Mouse (Mus musculus) splenic B cell, adult 2 months (primary cell): ENCODE data around the gene Gm17364.

Experiments
- DNase-seq: peaks from one replicate; pipeline ENCODE4 v3.0.0-alpha.2; 2011; ENCODE audit warnings: low read depth, low spot score
- H3K27me3 ChIP-seq: 2 replicates; pipeline ENCODE4 v1.6.1; 2012; ENCODE audit warnings: mild to moderate bottlenecking, low read length, moderate library complexity, mixed read lengths; ENCODE audit not compliant: control insufficient read depth, poor library complexity, insufficient read depth, severe bottlenecking
- H3K36me3 ChIP-seq: 2 replicates; pipeline ENCODE4 v1.6.1; 2012; ENCODE audit warnings: mild to moderate bottlenecking, low read length, moderate library complexity, mixed read lengths; ENCODE audit not compliant: control insufficient read depth, poor library complexity, insufficient read depth, severe bottlenecking

The Gm17364 gene

DNA sequence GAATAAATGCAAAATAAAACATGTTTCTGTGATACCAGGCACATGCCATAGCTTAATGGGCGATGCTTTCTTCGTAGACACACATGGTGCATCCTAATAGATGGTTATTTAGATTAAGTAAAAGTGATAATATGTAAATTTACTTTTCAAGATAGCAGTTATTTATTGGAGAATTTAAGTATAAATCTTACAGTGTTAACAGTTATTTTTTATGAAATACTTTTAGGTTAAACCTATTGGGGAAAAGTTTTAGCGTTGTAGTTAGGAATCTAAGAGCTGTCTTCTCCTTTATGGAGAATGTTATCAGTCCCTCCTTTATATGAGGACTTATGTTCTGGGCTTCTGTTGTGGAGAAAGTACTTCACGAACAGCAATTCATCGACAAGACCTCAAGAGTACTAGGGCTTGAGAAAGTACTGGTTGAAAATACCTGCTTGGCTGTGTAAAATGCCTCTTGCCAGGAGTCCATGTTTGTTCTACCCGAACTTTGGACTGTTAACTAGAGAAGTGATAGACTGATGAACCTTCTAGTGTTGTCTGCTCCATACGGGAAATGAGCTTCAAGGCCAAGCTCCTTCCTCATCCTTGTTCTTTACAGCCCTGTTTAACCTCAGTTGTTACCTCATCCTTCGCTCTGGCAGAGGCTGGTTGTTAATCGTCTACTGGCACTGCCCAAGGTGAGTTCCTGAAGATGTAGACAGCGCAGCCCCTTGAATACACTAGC, at the start of gene Gm17364:
Gene Gm17364, minus strand, starts transcription at position 51 of the 724 bp plus-strand sequence.
- Histone ChIP-seq H3K27me3 (no peaks in the 10 kb centered on the region), H3K36me3 (no peaks in the 10 kb centered on the region)
- DNase-seq, result no peak

DNA sequence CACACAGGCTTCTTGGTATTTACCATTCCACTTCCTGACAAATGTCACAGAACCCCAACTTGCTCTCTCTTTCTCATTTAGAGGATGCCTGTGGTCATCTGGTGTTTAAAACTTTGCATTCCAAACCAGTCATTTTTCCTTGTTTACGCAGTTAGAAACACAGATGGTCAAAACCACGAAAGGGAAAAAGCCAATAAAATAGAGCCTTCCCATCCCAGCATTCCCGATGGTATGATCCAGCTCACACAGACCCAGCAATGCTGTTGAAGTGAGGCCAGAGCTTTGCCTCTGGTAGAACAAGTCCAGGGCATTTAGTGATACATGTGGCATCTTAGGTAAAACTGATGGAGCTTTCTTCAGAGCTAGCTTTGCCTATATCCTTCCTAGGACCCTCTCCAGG, 47.7 kb upstream of the Gm17364 start:
- DNase-seq, result no peak
- Histone ChIP-seq H3K36me3 (peaks cover 4% of the 10 kb centered on the region), H3K27me3 (no peaks in the 10 kb centered on the region)

DNA sequence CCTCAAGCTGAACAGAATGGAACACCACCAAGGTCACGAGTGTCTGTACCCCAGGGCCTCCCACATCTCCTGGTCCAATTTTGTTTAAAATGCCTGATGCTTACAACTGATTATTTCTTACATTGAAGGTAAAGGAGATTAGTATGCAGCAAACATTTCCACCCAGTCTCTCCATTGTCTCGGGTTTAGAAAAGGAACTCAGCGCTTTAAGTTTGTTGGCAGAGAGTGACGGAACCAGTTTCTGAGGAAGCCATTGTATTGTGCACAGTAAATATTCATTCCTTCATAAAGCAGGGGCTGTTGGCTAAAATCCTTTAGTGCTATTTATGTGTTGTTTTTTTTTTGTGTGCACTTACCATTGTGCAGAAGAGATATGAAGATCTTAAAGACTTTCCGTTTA, 47.0 kb upstream of the Gm17364 start:
- no peaks in the 10 kb centered on the region for H3K27me3 ChIP-seq
- DNase-seq, result no peak
- peaks cover 6% of the 10 kb centered on the region for H3K36me3 ChIP-seq

DNA sequence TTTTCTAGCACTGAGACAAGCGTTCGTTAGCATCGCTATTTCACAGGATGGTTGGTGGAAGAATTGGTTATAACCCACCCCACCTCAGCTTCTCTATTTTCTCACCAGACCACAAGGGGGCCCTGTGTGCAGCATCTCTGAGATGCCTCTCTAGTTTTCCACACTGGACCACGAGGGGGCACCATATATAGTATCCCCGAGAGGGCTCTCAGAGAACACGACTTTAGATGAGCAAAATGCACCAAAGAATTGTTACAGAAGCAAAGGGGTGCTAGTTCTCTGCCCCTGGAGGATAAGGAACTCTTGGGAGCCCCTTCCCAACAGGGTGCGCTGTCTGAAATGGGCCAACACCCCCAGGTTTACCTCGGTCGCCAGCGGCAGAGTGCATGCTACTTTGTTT, 28.9 kb upstream of the Gm17364 start:
- peak; percentile 90 for DNase-seq
- no peaks in the 10 kb centered on the region for H3K27me3 ChIP-seq
- H3K36me3 ChIP-seq, result no peaks in the 10 kb centered on the region

DNA sequence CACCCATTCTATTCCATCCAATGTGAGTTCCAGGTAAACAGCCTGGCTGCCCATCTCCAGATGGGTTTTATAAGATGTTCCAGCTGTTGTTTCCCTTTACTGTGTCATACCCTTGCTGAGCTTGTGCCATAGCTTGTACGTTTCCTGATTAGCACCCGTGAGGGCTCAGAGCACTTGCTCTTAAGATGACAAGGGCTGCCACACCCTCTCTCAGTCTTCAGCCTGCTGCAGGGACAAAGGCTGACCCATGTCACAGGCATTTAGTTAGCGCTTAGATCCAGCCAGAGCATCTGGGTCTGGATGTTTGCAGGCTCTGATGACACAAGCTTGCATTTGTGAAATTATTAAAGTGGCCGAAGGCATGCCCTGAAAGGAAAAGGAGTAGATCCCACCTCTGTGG, 26.3 kb upstream of the Gm17364 start:
- no peaks in the 10 kb centered on the region for H3K27me3 ChIP-seq
- DNase-seq, result no peak
- H3K36me3 ChIP-seq, result no peaks in the 10 kb centered on the region

DNA sequence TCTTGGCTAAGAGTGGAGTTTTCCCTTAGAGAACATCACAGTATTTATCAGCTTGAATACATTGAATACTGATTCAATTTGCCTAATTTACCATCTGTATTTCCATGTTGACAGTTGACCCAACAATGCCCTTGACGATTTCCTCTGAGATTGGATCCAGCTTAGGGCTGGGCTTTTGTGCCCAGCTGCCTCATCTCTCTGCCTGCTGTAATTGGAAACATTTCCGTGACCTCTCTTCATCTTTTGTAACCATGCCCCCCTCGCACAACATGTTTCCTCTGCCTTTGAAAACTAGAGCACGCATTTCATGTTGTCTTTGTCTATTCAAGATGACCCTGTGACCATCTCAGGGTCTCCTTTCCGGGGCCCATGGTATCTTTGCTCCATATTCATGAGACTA, 25.2 kb upstream of the Gm17364 start:
- Histone ChIP-seq H3K36me3 (no peaks in the 10 kb centered on the region), H3K27me3 (no peaks in the 10 kb centered on the region)
- DNase-seq, result no peak

DNA sequence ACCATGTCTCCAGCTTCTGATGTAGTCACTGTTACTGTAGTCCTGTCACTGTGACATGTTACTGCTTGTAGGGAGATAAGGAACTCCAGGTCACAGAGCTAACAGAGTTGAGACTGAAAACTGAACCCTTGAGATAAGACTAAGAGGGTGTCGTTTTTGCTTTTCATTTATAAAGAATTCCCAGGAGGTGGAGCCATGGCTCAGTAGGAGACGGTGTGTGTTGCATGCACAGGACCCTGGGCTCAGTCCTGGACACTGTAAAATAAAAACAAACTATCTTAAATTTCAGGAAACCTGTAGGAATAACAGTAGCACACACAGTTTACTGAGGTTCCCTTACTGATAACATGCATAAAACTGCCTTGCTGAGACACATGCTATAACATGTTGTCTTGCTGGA, 24.8 kb upstream of the Gm17364 start:
- Histone ChIP-seq H3K36me3 (no peaks in the 10 kb centered on the region), H3K27me3 (no peaks in the 10 kb centered on the region)
- DNase-seq, result no peak

DNA sequence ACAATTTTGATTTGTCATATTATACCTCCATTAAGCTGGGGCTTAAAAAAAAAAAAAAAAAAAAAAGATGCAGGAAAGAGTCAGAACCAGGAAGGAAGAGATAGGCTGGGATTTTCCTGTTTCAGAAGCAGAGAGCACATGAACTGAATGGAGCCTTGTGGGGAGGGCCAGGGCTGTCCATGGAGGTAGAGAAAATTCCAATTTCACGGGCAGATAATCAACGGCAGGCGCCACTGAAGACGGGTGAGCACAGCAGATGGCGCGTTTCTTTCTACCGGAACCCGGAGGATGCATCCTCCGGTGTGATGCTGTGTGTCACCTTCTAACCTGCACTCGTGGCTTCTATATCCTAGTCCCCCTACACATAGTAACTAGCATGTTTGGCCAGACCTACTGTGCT, 22.6 kb upstream of the Gm17364 start:
- no peak for DNase-seq
- Histone ChIP-seq H3K36me3 (no peaks in the 10 kb centered on the region), H3K27me3 (no peaks in the 10 kb centered on the region)

DNA sequence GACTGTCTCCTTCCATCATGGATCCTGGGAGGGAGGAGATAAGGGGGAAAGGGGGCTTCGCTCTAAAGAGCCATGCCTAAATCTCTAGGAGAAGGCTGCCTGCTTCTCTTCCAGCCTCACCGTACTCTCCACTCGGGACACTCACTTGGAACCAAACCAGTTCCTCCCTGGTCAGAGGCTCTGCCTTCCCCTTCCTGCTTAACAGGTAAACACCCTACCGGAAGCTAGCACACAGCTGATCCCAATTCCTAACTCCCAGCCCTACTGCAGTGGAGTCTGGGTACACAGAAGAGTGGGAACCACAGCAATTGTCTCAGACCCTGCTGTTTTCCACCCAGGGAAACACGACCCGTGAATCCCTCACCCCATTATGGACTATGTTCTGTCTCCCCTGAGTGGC, 22.1 kb upstream of the Gm17364 start:
- no peaks in the 10 kb centered on the region for H3K27me3 ChIP-seq
- DNase-seq, result no peak
- H3K36me3 ChIP-seq, result no peaks in the 10 kb centered on the region

DNA sequence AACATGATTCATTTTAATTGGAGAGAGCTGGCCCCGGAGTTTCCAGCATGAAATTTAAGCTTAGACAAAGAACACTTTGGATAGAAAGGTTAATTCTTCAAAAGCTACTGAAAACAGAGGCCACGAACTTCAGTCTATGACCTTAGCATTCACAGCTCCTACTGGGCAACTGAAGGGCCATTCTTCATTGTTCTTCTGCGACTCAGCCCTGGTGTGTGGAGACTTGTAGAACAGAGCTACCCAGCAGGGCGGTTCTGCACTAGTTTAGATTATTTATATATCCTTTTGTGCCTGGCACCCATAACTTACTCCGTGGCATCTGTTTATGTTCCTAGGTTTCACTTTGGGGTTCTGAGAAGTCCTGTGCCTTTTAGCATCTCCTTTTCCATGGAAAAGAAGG, 19.8 kb upstream of the Gm17364 start:
- no peaks in the 10 kb centered on the region for H3K36me3 ChIP-seq
- no peak for DNase-seq
- no peaks in the 10 kb centered on the region for H3K27me3 ChIP-seq

DNA sequence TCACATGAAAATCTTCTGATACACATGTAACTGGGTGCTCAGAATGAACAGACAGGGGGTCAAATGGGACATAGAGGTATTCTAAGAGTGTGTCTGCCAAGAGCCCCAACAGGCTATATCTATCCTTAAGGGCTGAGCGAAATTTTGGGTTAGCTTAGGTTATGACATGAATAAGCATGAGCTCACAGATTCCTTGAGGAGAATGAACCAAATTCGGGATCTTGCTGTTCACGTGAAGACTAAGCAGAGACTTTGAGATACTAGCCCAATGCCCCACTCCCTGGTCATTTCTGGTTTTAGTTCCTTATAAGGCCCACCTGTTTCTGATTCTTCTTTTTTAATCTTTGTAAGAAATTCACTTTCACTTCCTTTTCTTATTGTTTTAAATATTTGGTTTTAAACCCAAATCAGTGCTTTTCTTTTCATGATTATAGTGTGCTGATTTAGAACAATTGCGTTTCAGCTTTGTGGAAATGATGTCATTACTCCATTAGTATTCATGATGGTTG, 17.7 kb upstream of the Gm17364 start:
- DNase-seq, result peak; percentile 56
- H3K27me3 ChIP-seq, result no peaks in the 10 kb centered on the region
- H3K36me3 ChIP-seq, result no peaks in the 10 kb centered on the region

DNA sequence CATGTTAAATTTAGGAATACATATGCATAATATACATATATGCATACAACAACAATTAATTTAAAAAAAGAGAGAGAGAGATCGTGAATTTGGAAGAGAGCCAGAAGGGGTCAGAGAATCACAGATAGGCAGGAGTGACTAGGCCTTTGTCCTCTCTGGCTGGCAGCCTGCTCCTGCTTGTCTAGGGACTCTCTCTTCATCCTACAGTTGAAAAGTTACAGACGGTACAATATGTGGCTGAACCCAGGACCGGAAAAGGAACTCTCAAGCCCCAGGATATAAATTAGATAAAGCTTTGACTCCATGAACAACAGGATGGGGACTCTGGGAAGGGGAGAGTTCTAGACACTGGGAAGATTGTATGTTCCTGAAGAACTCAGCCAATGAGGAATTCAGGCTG, 12.5 kb upstream of the Gm17364 start:
- no peak for DNase-seq
- Histone ChIP-seq H3K27me3 (no peaks in the 10 kb centered on the region), H3K36me3 (no peaks in the 10 kb centered on the region)

DNA sequence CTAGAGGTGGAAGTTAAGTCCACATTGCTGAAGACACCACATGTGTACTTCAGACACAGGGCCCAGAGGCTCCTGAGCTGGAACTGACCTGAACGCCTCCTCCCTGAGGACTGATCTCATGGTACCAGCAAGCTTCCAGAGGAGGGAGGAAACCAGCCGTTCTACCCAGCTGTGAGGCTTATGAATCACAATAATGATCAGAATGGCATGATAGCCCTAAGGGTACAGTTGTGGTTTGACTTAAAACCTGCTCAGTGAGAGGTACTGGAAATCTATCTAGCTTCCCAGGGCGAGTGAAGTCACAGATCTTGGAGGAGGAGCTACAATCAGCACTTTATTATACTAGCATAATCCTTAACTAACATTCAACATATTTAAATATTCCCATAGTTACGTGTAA, 11.7 kb upstream of the Gm17364 start:
- Histone ChIP-seq H3K27me3 (no peaks in the 10 kb centered on the region), H3K36me3 (no peaks in the 10 kb centered on the region)
- DNase-seq, result no peak

DNA sequence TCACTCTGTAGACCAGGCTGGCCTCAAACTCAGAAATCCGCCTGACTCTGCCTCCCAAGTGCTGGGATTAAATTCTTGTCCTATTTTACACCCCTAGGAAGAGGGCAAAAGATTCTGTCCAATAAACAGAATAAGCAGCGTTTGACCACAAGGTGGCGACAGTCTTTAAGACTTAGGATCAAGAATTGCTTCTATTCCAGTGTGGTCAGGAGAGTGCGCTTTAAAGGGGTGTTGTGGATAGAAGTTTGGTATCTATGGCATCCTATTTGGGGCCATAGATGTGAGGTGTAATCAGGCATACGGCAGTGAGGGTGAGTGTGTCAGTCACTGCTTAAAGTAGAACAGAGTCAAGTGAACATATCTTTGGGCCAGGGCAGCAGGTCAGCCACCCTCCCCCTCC, 9.5 kb upstream of the Gm17364 start:
- Histone ChIP-seq H3K27me3 (no peaks in the 10 kb centered on the region), H3K36me3 (no peaks in the 10 kb centered on the region)
- DNase-seq, result peak; percentile 87

DNA sequence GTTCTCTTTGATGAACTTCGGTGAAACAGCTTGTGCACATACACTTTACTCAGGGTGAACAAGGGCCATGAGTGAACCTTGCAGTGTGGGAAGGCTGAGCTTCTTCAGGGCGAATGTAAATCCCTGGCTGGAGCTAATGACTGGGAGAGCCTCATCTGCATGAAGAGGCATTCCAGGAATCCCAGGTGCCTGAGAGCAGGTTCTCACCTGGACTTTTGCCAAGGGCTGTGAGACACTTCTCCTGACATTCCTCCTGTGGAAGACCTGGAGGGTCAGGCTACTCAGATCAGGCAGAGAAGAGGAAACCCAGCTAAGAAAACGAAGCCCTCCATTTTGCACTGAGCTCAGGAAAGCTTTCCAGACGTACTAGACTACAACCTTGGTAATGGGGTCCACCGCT, 6.9 kb upstream of the Gm17364 start:
- Histone ChIP-seq H3K27me3 (no peaks in the 10 kb centered on the region), H3K36me3 (no peaks in the 10 kb centered on the region)
- DNase-seq, result no peak

DNA sequence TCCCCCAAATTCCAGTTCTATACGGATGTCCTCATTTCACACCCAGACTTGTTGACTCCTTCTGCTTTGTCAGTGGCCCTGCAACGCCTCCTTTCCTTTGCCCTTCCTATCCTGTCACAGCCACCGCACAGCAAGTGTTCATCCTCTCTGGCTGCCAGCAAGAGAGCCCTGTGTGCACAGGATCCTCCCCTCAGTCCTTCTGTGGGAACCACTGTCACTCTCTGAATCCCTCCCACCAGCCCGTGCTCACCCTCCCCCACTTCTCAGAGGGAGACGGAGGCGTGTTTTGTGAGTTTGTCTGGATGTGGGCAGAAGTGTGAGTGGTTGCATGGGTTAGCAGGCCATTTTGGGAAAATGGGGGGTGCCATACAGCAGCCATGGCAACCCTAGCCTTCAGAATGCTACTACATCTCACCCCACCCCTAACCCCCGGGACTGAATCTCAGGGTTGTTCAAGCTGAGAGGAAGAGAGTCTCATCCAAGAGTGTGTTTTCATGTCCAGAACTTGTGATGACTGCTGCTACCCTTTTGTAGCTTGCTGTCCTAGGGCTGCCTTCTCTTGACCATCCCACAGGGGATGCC, 5.9 kb downstream of the Gm17364 start:
- H3K36me3 ChIP-seq, result no peaks in the 10 kb centered on the region
- no peak for DNase-seq
- H3K27me3 ChIP-seq, result no peaks in the 10 kb centered on the region
